In the genomic region with DNA sequence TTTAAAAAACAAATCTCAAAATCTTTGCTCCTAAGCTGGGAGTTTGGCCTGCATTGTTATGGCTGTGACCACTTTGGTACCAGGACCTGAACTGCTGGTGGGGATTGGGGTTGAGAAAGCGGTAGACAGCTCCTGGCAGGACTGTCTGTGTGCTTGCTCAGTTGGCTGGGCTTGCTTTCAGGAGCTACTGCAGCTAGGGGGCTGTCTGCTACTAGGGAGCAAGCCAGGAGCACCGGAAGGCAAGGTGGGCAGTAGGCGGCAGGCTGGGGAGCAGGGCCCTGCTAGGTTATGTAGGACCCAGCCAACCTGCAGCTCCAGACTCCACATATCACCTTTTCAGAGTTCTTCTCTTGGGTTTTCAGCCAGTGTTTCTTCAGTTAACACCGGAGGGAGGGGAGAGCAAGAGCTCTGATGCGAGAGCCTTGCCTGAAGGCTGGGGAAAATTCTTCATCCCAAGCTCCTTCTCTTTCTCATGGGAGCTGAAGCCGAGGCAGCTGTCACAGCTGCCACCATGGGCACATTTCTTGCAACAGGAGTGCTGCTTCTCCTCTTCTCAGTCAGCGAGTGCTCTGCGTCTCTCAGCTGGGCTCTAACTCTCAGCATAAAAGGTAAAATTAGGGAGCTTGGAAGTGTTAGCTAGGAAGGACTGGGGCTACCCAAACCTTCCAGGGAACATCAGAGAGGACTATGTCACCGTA, we compare ENCODE assay signal across 7 mouse cellular contexts.
DNase-seq lines count a peak whose midpoint lies in the region; ATAC-seq and TF ChIP-seq lines count a peak whose summit lies in the region.

No protein-coding gene starts in this region.

- peak; percentile 53 for TF ChIP-seq CTCF in kidney, adult 2 months (conservative IDR thresholded peaks at IDR 0.05; ENCODE audit: insufficient read depth, insufficient read length, low read depth, low read length)

- no peak for ATAC-seq in neural tube, embryonic 13.5 days (ENCODE audit: low read depth)
- no peak for ATAC-seq in limb, embryonic 15.5 days (ENCODE audit: insufficient number of reproducible peaks, low FRiP score, low TSS enrichment, low read depth)

- H3K9me3 ChIP-seq in neural tube, embryonic 13.5 days, result no peaks in the 10 kb centered on the region
- no peaks in the 10 kb centered on the region for H3K9me3 ChIP-seq in limb, embryonic 15.5 days

- H3K27me3 ChIP-seq in neural tube, embryonic 13.5 days, result no peaks in the 10 kb centered on the region
- H3K27me3 ChIP-seq in kidney, adult 2 months (replicated peaks; ENCODE audit: control insufficient read depth, insufficient read depth, low read length), result no peaks in the 10 kb centered on the region
- H3K27me3 ChIP-seq in limb, embryonic 15.5 days, result 0 out of 2 replicates have a peak, but pooled peaks cover 10% of the 10 kb centered on the region

- no peak for DNase-seq in neural tube, embryonic 10.5 days (ENCODE audit: extremely low spot score, low spot score)
- peak; percentile 46 to 63 for DNase-seq in frontal cortex, postnatal 36 days (ENCODE audit: low spot score in 2 of 2)
- DNase-seq in kidney, adult 2 months, result peak; percentile 79
- peak; percentile 55 to 58 for DNase-seq in right cerebral cortex, adult 2 months (ENCODE audit: low spot score in 2 of 2)
- DNase-seq in urinary bladder, adult 18-20 months (ENCODE audit: low spot score in 2 of 2), result no peak

- TF ChIP-seq POLR2A in kidney, adult 2 months (IDR thresholded peaks at IDR 0.05; ENCODE audit: low read depth, low read length), result no peak

- peaks cover 58% of the 10 kb centered on the region for H3K4me1 ChIP-seq in neural tube, embryonic 13.5 days (replicated peaks)
- H3K4me1 ChIP-seq in kidney, adult 2 months (ENCODE audit: control insufficient read depth, insufficient read depth, low read length), result peaks cover 40% of the 10 kb centered on the region
- H3K4me1 ChIP-seq in limb, embryonic 15.5 days, result peaks cover 51% of the 10 kb centered on the region

- H3K4me3 ChIP-seq in neural tube, embryonic 13.5 days, result no peak overlapping the region
- no peak overlapping the region for H3K4me3 ChIP-seq in kidney, adult 2 months (ENCODE audit: insufficient read depth, low read depth, low read length)
- no peak overlapping the region for H3K4me3 ChIP-seq in limb, embryonic 15.5 days

- H3K9ac ChIP-seq in neural tube, embryonic 13.5 days, result 0 out of 2 replicates have a peak overlapping the region, but pooled peaks have one; percentile 43
- H3K9ac ChIP-seq in limb, embryonic 15.5 days, result no peak overlapping the region

- H3K27ac ChIP-seq in neural tube, embryonic 13.5 days (replicated peaks), result peak overlapping the region; percentile 67
- H3K27ac ChIP-seq in kidney, adult 2 months (ENCODE audit: insufficient read depth, low read depth, low read length), result no peak overlapping the region
- peak overlapping the region; percentile 65 for H3K27ac ChIP-seq in limb, embryonic 15.5 days

- no peaks in the 10 kb centered on the region for H3K36me3 ChIP-seq in neural tube, embryonic 13.5 days
- no peaks in the 10 kb centered on the region for H3K36me3 ChIP-seq in kidney, adult 2 months (ENCODE audit: control insufficient read depth, insufficient read depth, low read length)
- no peaks in the 10 kb centered on the region for H3K36me3 ChIP-seq in limb, embryonic 15.5 days

- no peak overlapping the region for H3K4me2 ChIP-seq in neural tube, embryonic 13.5 days
- no peak overlapping the region for H3K4me2 ChIP-seq in limb, embryonic 15.5 days

- WGBS in neural tube, embryonic 13.5 days, result 35% methylated on average over 9 of the region's 9 CpGs
- WGBS in kidney, adult 2 months, result 70% methylated on average over 9 of the region's 9 CpGs
- 33% methylated on average over 9 of the region's 9 CpGs for WGBS in limb, embryonic 15.5 days

Comparison
In these comparisons a context has a peak if more than half of its experiments do, and no peak if none do; other contexts are left out.
1. DNase-seq: peak in frontal cortex, postnatal 36 days (2 of 2), kidney, adult 2 months (single experiment) and right cerebral cortex, adult 2 months (2 of 2); none in neural tube, embryonic 10.5 days (single experiment) and urinary bladder, adult 18-20 months (0 of 2).